Mouse (Mus musculus) forebrain, embryonic 13.5 days (tissue): ENCODE measurements around the gene Zfp821. TPM values are rescaled to one million over a fixed set of nuclear protein-coding genes. Genes with fewer than 3 reads are reported as not detected.

Experiments
- ATAC-seq: fragments of 200-750 bp; cut with Nextera tagmentation; 2 replicates; pipeline ENCODE4 v1.8.0; 2017
- H3K27ac ChIP-seq: fragments of 300-500 bp; sonication (generic); 2 replicates; pipeline ENCODE4 v1.5.1; 2015; ENCODE audit warnings: inconsistent platforms, mild to moderate bottlenecking, moderate library complexity
- H3K27me3 ChIP-seq: fragments of 300-500 bp; sonication (generic); 2 replicates; pipeline ENCODE4 v1.6.1; 2015; ENCODE audit warnings: mild to moderate bottlenecking, inconsistent platforms
- H3K36me3 ChIP-seq: fragments of 300-500 bp; sonication (generic); 2 replicates; pipeline ENCODE4 v1.6.1; 2015; ENCODE audit warnings: mild to moderate bottlenecking, inconsistent platforms; ENCODE audit not compliant: poor library complexity, severe bottlenecking
- H3K4me1 ChIP-seq: fragments of 300-500 bp; sonication (generic); 2 replicates; pipeline ENCODE4 v1.6.1; 2015; ENCODE audit warnings: inconsistent platforms
- H3K4me2 ChIP-seq: fragments of 300-500 bp; sonication (generic); 2 replicates; pipeline ENCODE4 v1.6.1; 2015; ENCODE audit warnings: inconsistent platforms, mild to moderate bottlenecking, moderate library complexity
- H3K4me3 ChIP-seq: fragments of 300-500 bp; sonication (generic); 2 replicates; pipeline ENCODE4 v1.5.1; 2015; ENCODE audit warnings: mild to moderate bottlenecking, inconsistent platforms
- H3K9ac ChIP-seq: fragments of 300-500 bp; sonication (generic); 2 replicates; pipeline ENCODE4 v1.6.1; 2015; ENCODE audit warnings: mild to moderate bottlenecking, inconsistent platforms
- H3K9me3 ChIP-seq: fragments of 300-500 bp; sonication (generic); replicated peaks from 2 replicates; pipeline ENCODE4 v1.6.1; 2016; ENCODE audit warnings: inconsistent platforms
- WGBS: fragments of 180-500 bp; shearing (Covaris S2); methylation state at CpG from one replicate; pipeline ENCODE4 v1.1.7; 2015; 5-methylcytosine and 5-hydroxymethylcytosine counted together
- polyA plus RNA-seq: library from polyadenylated mRNA; unstranded; fragments of >200 nt; fragmentation: Nextera tagmentation; extraction: Ambion mirVana; gene quantifications from 2 replicates; pipeline ENCODE4 v1.2.1, GENCODE M21; 2015

The Zfp821 gene
- polyA plus RNA-seq, 1 experiment from 2014 or later = 71.3 TPM

- peak within 1 kb of the TSS; percentile 60 for H3K27ac ChIP-seq
- WGBS = under 1% methylated on average over 57 of the region's 57 CpGs
- H3K27me3 ChIP-seq = 0 out of 2 replicates have a peak, but pooled peaks cover 3% of the 10 kb centered on the region
- no peaks in the 10 kb centered on the region for H3K9me3 ChIP-seq
- peak within 1 kb of the TSS; percentile 91 for H3K4me3 ChIP-seq
- peak; percentile 99 for ATAC-seq
- peak within 1 kb of the TSS; percentile 84 for H3K4me2 ChIP-seq
- H3K4me1 ChIP-seq = peaks cover 31% of the 10 kb centered on the region
- H3K36me3 ChIP-seq = 0 out of 2 replicates have a peak, but pooled peaks cover under 1% of the 10 kb centered on the region
- H3K9ac ChIP-seq = peak within 1 kb of the TSS; percentile 96
Measured at GRCm38 (mm10) chr8:109693146-109693900, 12.0 kb upstream of the Zfp821 start, which contains the start of gene Ist1. TSS of gene Ist1 (minus strand) at chr8:109693260.

GRCm38 (mm10) chr8:109694154-109694553 is 11.2 kb upstream of the Zfp821 start:
- peak overlapping the region; percentile 91; the same call in 1 of the 2 replicates for H3K4me3 ChIP-seq
- H3K4me1 ChIP-seq = peaks cover 31% of the 10 kb centered on the region
- peak overlapping the region; percentile 84; the same call in 1 of the 2 replicates for H3K4me2 ChIP-seq
- no peaks in the 10 kb centered on the region for H3K36me3 ChIP-seq
- 0 out of 2 replicates have a peak, but pooled peaks cover 3% of the 10 kb centered on the region for H3K27me3 ChIP-seq
- 73% methylated on average over 6 of the region's 6 CpGs for WGBS
- no peaks in the 10 kb centered on the region for H3K9me3 ChIP-seq
- H3K27ac ChIP-seq = no peak overlapping the region
- ATAC-seq = no peak
- no peak overlapping the region for H3K9ac ChIP-seq

GRCm38 (mm10) chr8:109697754-109698153 is 7.6 kb upstream of the Zfp821 start:
- WGBS = 61% methylated on average over 1 of the region's 1 CpGs
- Histone ChIP-seq H3K4me3 (no peak overlapping the region), H3K27ac (no peak overlapping the region), H3K4me2 (no peak overlapping the region), H3K27me3 (0 out of 2 replicates have a peak, but pooled peaks cover 3% of the 10 kb centered on the region), H3K4me1 (peaks cover 8% of the 10 kb centered on the region; the same call in 1 of the 2 replicates), H3K9ac (no peak overlapping the region), H3K36me3 (no peaks in the 10 kb centered on the region), H3K9me3 (no peaks in the 10 kb centered on the region)
- ATAC-seq = no peak

- Histone ChIP-seq H3K4me1 (peaks cover 8% of the 10 kb centered on the region; the same call in 1 of the 2 replicates), H3K9me3 (no peaks in the 10 kb centered on the region), H3K4me2 (no peak overlapping the region), H3K27me3 (0 out of 2 replicates have a peak, but pooled peaks cover 7% of the 10 kb centered on the region), H3K4me3 (no peak overlapping the region), H3K9ac (no peak overlapping the region), H3K27ac (no peak overlapping the region), H3K36me3 (no peaks in the 10 kb centered on the region)
- no peak for ATAC-seq
- whole genome bisulfite sequencing = 76% methylated on average over 3 of the region's 3 CpGs
Measured at GRCm38 (mm10) chr8:109698477-109698876, 6.9 kb upstream of the Zfp821 start.

GRCm38 (mm10) chr8:109704565-109705319 is 604 bp upstream of the Zfp821 start:
- Histone ChIP-seq H3K4me3 (peak overlapping the region; percentile 88), H3K27ac (no peak overlapping the region), H3K4me1 (peaks cover 34% of the 10 kb centered on the region), H3K9me3 (no peaks in the 10 kb centered on the region), H3K4me2 (peak overlapping the region; percentile 94), H3K9ac (peak overlapping the region; percentile 99), H3K36me3 (peaks cover 21% of the 10 kb centered on the region), H3K27me3 (0 out of 2 replicates have a peak, but pooled peaks cover 8% of the 10 kb centered on the region)
- WGBS = 12% methylated on average over 24 of the region's 24 CpGs
- no peak for ATAC-seq

GRCm38 (mm10) chr8:109706076-109706873 is 929 bp downstream of the Zfp821 start:
- H3K27ac ChIP-seq = peak overlapping the region; percentile 95
- no peaks in the 10 kb centered on the region for H3K9me3 ChIP-seq
- ATAC-seq = peak; percentile 58
- peak overlapping the region; percentile 94 for H3K4me2 ChIP-seq
- 0 out of 2 replicates have a peak, but pooled peaks cover 8% of the 10 kb centered on the region for H3K27me3 ChIP-seq
- peak overlapping the region; percentile 99 for H3K9ac ChIP-seq
- peaks cover 36% of the 10 kb centered on the region for H3K36me3 ChIP-seq
- peaks cover 34% of the 10 kb centered on the region for H3K4me1 ChIP-seq
- H3K4me3 ChIP-seq = peak overlapping the region; percentile 88
- WGBS = under 1% methylated on average over 23 of the region's 30 CpGs

- ATAC-seq = peak; percentile 50; the same call in 1 of the 2 replicates
- peak overlapping the region; percentile 94 for H3K4me2 ChIP-seq
- peak overlapping the region; percentile 99 for H3K9ac ChIP-seq
- no peak overlapping the region for H3K27ac ChIP-seq
- no peaks in the 10 kb centered on the region for H3K9me3 ChIP-seq
- peak overlapping the region; percentile 88 for H3K4me3 ChIP-seq
- 24% methylated on average over 2 of the region's 2 CpGs for WGBS
- H3K4me1 ChIP-seq = peaks cover 34% of the 10 kb centered on the region
- 0 out of 2 replicates have a peak, but pooled peaks cover 8% of the 10 kb centered on the region for H3K27me3 ChIP-seq
- peaks cover 42% of the 10 kb centered on the region for H3K36me3 ChIP-seq
Measured at GRCm38 (mm10) chr8:109706874-109707237, 1.5 kb downstream of the Zfp821 start.

GRCm38 (mm10) chr8:109707921-109708320 is 2.6 kb downstream of the Zfp821 start:
- Histone ChIP-seq H3K36me3 (peaks cover 52% of the 10 kb centered on the region), H3K27me3 (0 out of 2 replicates have a peak, but pooled peaks cover 6% of the 10 kb centered on the region), H3K4me1 (peaks cover 34% of the 10 kb centered on the region), H3K9me3 (no peaks in the 10 kb centered on the region), H3K27ac (no peak overlapping the region), H3K4me3 (no peak overlapping the region), H3K9ac (peak overlapping the region; percentile 99; the same call in 1 of the 2 replicates), H3K4me2 (peak overlapping the region; percentile 94; the same call in 1 of the 2 replicates)
- ATAC-seq = no peak
- WGBS = 98% methylated on average over 4 of the region's 4 CpGs

- H3K9me3 ChIP-seq = no peaks in the 10 kb centered on the region
- 88% methylated on average over 1 of the region's 1 CpGs for whole genome bisulfite sequencing
- H3K36me3 ChIP-seq = peaks cover 94% of the 10 kb centered on the region
- H3K9ac ChIP-seq = no peak overlapping the region
- H3K27ac ChIP-seq = no peak overlapping the region
- peaks cover 14% of the 10 kb centered on the region for H3K4me1 ChIP-seq
- no peaks in the 10 kb centered on the region for H3K27me3 ChIP-seq
- ATAC-seq = no peak
- H3K4me3 ChIP-seq = no peak overlapping the region
- H3K4me2 ChIP-seq = no peak overlapping the region
Measured at GRCm38 (mm10) chr8:109712521-109712920, 7.2 kb downstream of the Zfp821 start.

GRCm38 (mm10) chr8:109714961-109715360 is 9.6 kb downstream of the Zfp821 start:
- ATAC-seq = no peak
- Histone ChIP-seq H3K9ac (no peak overlapping the region), H3K9me3 (no peaks in the 10 kb centered on the region), H3K27ac (no peak overlapping the region), H3K4me1 (no peaks in the 10 kb centered on the region), H3K36me3 (peaks cover 95% of the 10 kb centered on the region), H3K4me2 (no peak overlapping the region), H3K4me3 (no peak overlapping the region), H3K27me3 (no peaks in the 10 kb centered on the region)
- WGBS = 95% methylated on average over 5 of the region's 5 CpGs

GRCm38 (mm10) chr8:109725106-109725505 is 19.8 kb downstream of the Zfp821 start:
- H3K36me3 ChIP-seq = peaks cover 98% of the 10 kb centered on the region
- H3K9me3 ChIP-seq = no peaks in the 10 kb centered on the region
- no peak overlapping the region for H3K4me3 ChIP-seq
- WGBS = 91% methylated on average over 3 of the region's 3 CpGs
- no peak overlapping the region for H3K27ac ChIP-seq
- H3K27me3 ChIP-seq = no peaks in the 10 kb centered on the region
- H3K4me1 ChIP-seq = no peaks in the 10 kb centered on the region
- H3K4me2 ChIP-seq = no peak overlapping the region
- H3K9ac ChIP-seq = no peak overlapping the region
- ATAC-seq = no peak
